Comparison of ENCODE assay signal across 8 mouse cellular contexts in genomic region chr9:108795762-108796161, GRCm38 (mm10). TPM values are rescaled to one million over a fixed set of nuclear protein-coding genes. Genes with fewer than 3 reads are reported as not detected.
DNase-seq lines count a peak whose midpoint lies in the region; ATAC-seq and TF ChIP-seq lines count a peak whose summit lies in the region.

No protein-coding gene starts in this region.

- ATAC-seq in midbrain, embryonic 16.5 days = no peak
- ATAC-seq in forebrain, postnatal 0 days = 0 out of 2 replicates have a peak, but pooled peaks have one; percentile 34
- ATAC-seq in intestine, embryonic 16.5 days = peak; percentile 93
- peak; percentile 59; the same call in 1 of the 2 replicates for ATAC-seq in lung, embryonic 14.5 days (ENCODE audit: insufficient read depth)

- no peaks in the 10 kb centered on the region for H3K27me3 ChIP-seq in midbrain, embryonic 10.5 days (ENCODE audit: low read depth, poor library complexity, severe bottlenecking)
- H3K27me3 ChIP-seq in midbrain, embryonic 16.5 days (ENCODE audit: control insufficient read depth, insufficient read depth, low read depth, low read length) = no peaks in the 10 kb centered on the region
- no peaks in the 10 kb centered on the region for H3K27me3 ChIP-seq in forebrain, postnatal 0 days (ENCODE audit: insufficient read depth, low read length)
- no peaks in the 10 kb centered on the region for H3K27me3 ChIP-seq in intestine, embryonic 16.5 days (replicated peaks; ENCODE audit: control insufficient read depth, insufficient read depth, low read length)
- no peaks in the 10 kb centered on the region for H3K27me3 ChIP-seq in lung, embryonic 14.5 days (ENCODE audit: insufficient read depth, low read length)

- WGBS in midbrain, embryonic 10.5 days = 40% methylated on average over 11 of the region's 11 CpGs
- WGBS in midbrain, embryonic 16.5 days = 38% methylated on average over 11 of the region's 11 CpGs
- WGBS in forebrain, postnatal 0 days = 32% methylated on average over 11 of the region's 11 CpGs
- WGBS in intestine, embryonic 16.5 days = 31% methylated on average over 11 of the region's 11 CpGs
- 36% methylated on average over 11 of the region's 11 CpGs for WGBS in lung, embryonic 14.5 days

- TF ChIP-seq CTCF in forebrain, postnatal 0 days (IDR thresholded peaks at IDR 0.05; ENCODE audit: low read depth) = no peak
- no peak for TF ChIP-seq CTCF in lung, embryonic 14.5 days (IDR thresholded peaks at IDR 0.05; ENCODE audit: low read depth)

- H3K4me3 ChIP-seq in midbrain, embryonic 10.5 days = peak overlapping the region; percentile 24; the same call in 1 of the 2 replicates
- no peak overlapping the region for H3K4me3 ChIP-seq in midbrain, embryonic 16.5 days (ENCODE audit: low read depth, low read length)
- H3K4me3 ChIP-seq in forebrain, postnatal 0 days (ENCODE audit: low read depth, low read length) = no peak overlapping the region
- no peak overlapping the region for H3K4me3 ChIP-seq in intestine, embryonic 16.5 days (ENCODE audit: low read length)
- no peak overlapping the region for H3K4me3 ChIP-seq in lung, embryonic 14.5 days (ENCODE audit: low read depth, low read length)

- H3K36me3 ChIP-seq in midbrain, embryonic 10.5 days = peaks cover 59% of the 10 kb centered on the region
- peaks cover 27% of the 10 kb centered on the region for H3K36me3 ChIP-seq in midbrain, embryonic 16.5 days (ENCODE audit: control insufficient read depth, insufficient read depth, low read length)
- H3K36me3 ChIP-seq in forebrain, postnatal 0 days (ENCODE audit: insufficient read depth) = peaks cover 40% of the 10 kb centered on the region
- H3K36me3 ChIP-seq in intestine, embryonic 16.5 days (ENCODE audit: control insufficient read depth, insufficient read depth, low read length) = peaks cover 14% of the 10 kb centered on the region
- peaks cover 51% of the 10 kb centered on the region for H3K36me3 ChIP-seq in lung, embryonic 14.5 days (ENCODE audit: insufficient read depth)

- no peaks in the 10 kb centered on the region for H3K9me3 ChIP-seq in midbrain, embryonic 10.5 days (replicated peaks)
- no peaks in the 10 kb centered on the region for H3K9me3 ChIP-seq in midbrain, embryonic 16.5 days (replicated peaks; ENCODE audit: control insufficient read depth, low read length, poor library complexity, severe bottlenecking)
- no peaks in the 10 kb centered on the region for H3K9me3 ChIP-seq in forebrain, postnatal 0 days (ENCODE audit: low read length)
- H3K9me3 ChIP-seq in intestine, embryonic 16.5 days (ENCODE audit: control insufficient read depth, low read length) = no peaks in the 10 kb centered on the region
- no peaks in the 10 kb centered on the region for H3K9me3 ChIP-seq in lung, embryonic 14.5 days (ENCODE audit: low read depth, low read length)

- intact Hi-C loops in left cerebral cortex, postnatal 14 days (cut with DNase I) = no loop called here

- H3K27ac ChIP-seq in midbrain, embryonic 10.5 days (replicated peaks) = peak overlapping the region; percentile 52
- no peak overlapping the region for H3K27ac ChIP-seq in midbrain, embryonic 16.5 days (ENCODE audit: low read length)
- peak overlapping the region; percentile 45 for H3K27ac ChIP-seq in forebrain, postnatal 0 days (ENCODE audit: low read depth, low read length)
- no peak overlapping the region; the same call in 1 of the 2 replicates for H3K27ac ChIP-seq in intestine, embryonic 16.5 days (ENCODE audit: low read length)
- H3K27ac ChIP-seq in lung, embryonic 14.5 days (ENCODE audit: low read depth) = 0 out of 2 replicates have a peak overlapping the region, but pooled peaks have one; percentile 8

- H3K4me2 ChIP-seq in midbrain, embryonic 16.5 days (ENCODE audit: low read length) = no peak overlapping the region
- no peak overlapping the region for H3K4me2 ChIP-seq in forebrain, postnatal 0 days (ENCODE audit: low read depth)
- H3K4me2 ChIP-seq in intestine, embryonic 16.5 days (ENCODE audit: low read depth, low read length) = peak overlapping the region; percentile 27
- H3K4me2 ChIP-seq in lung, embryonic 14.5 days = 0 out of 2 replicates have a peak overlapping the region, but pooled peaks have one; percentile 7

- DNase-seq in midbrain, embryonic 10.5 days (ENCODE audit: low spot score) = no peak
- peak; percentile 76 for DNase-seq in adrenal gland, adult 2 months
- no peak for DNase-seq in forebrain, postnatal 0 days
- peak; percentile 35 for DNase-seq in lung, embryonic 14.5 days
- DNase-seq in spleen, postnatal 36 days (ENCODE audit: low spot score in 2 of 2) = peak; percentile 42 to 59
- no peak for DNase-seq in left cerebral cortex, postnatal 14 days (ENCODE audit: low spot score in 2 of 2)

- no peak overlapping the region for H3K9ac ChIP-seq in midbrain, embryonic 16.5 days (ENCODE audit: low read depth, low read length)
- no peak overlapping the region for H3K9ac ChIP-seq in forebrain, postnatal 0 days
- H3K9ac ChIP-seq in intestine, embryonic 16.5 days (ENCODE audit: low read depth, low read length) = 0 out of 2 replicates have a peak overlapping the region, but pooled peaks have one; percentile 6
- peak overlapping the region; percentile 23; the same call in 1 of the 2 replicates for H3K9ac ChIP-seq in lung, embryonic 14.5 days

- H3K4me1 ChIP-seq in midbrain, embryonic 10.5 days = peaks cover 42% of the 10 kb centered on the region
- H3K4me1 ChIP-seq in midbrain, embryonic 16.5 days (ENCODE audit: control insufficient read depth, insufficient read depth, low read length) = peaks cover 56% of the 10 kb centered on the region
- peaks cover 17% of the 10 kb centered on the region for H3K4me1 ChIP-seq in forebrain, postnatal 0 days (ENCODE audit: insufficient read depth)
- peaks cover 30% of the 10 kb centered on the region for H3K4me1 ChIP-seq in intestine, embryonic 16.5 days (ENCODE audit: control insufficient read depth, insufficient read depth, low read length)
- peaks cover 16% of the 10 kb centered on the region for H3K4me1 ChIP-seq in lung, embryonic 14.5 days (ENCODE audit: insufficient read depth)

RNA-seq across cellular contexts. Expression of gene Ip6k2, which starts 12.2 kb away (rescaled TPM):
- polyA plus RNA-seq in midbrain, embryonic 10.5 days (2016; fragmentation: Nextera tagmentation; extraction: Ambion mirVana) = 89.0 and 105 TPM in 2 replicates
- polyA plus RNA-seq in midbrain, embryonic 16.5 days (2015; fragmentation: Nextera tagmentation; extraction: Ambion mirVana) = 199 and 222 TPM in 2 replicates
- total RNA-seq in adrenal gland, adult 2 months (2021) = 10 to 100 TPM; 82.9 to 85.9 TPM
- 73.4 and 92.1 TPM in 2 replicates for polyA plus RNA-seq in adrenal gland, adult 2 months (2012; rRNA removed)
- total RNA-seq in forebrain, postnatal 0 days (2014; rRNA removed) = 136 and 140 TPM in 2 replicates
- 218 and 226 TPM in 2 replicates for polyA plus RNA-seq in forebrain, postnatal 0 days (2015; fragmentation: Nextera tagmentation; extraction: Ambion mirVana)
- polyA plus RNA-seq in intestine, embryonic 16.5 days (2015; fragmentation: Nextera tagmentation; extraction: Ambion mirVana) = 57.2 and 59.4 TPM in 2 replicates
- 88.1 and 90.4 TPM in 2 replicates for polyA plus RNA-seq in lung, embryonic 14.5 days (2014; fragmentation: Nextera tagmentation; extraction: Ambion mirVana)
- total RNA-seq in left cerebral cortex, postnatal 14 days (2021) = 100 to 1,000 TPM; 149 to 153 TPM

RNA-seq across cellular contexts. Expression of gene Nckipsd, which starts 12.4 kb away (rescaled TPM):
- 14.5 and 17.3 TPM in 2 replicates for polyA plus RNA-seq in midbrain, embryonic 10.5 days (2016; fragmentation: Nextera tagmentation; extraction: Ambion mirVana)
- polyA plus RNA-seq in midbrain, embryonic 16.5 days (2015; fragmentation: Nextera tagmentation; extraction: Ambion mirVana) = 33.2 and 51.7 TPM in 2 replicates
- 10 to 100 TPM; 11.1 to 12.0 TPM for total RNA-seq in adrenal gland, adult 2 months (2021)
- polyA plus RNA-seq in adrenal gland, adult 2 months (2012; rRNA removed) = 43.1 and 54.5 TPM in 2 replicates
- total RNA-seq in forebrain, postnatal 0 days (2014; rRNA removed) = 27.4 and 27.6 TPM in 2 replicates
- polyA plus RNA-seq in forebrain, postnatal 0 days (2015; fragmentation: Nextera tagmentation; extraction: Ambion mirVana) = 18.6 and 24.5 TPM in 2 replicates
- polyA plus RNA-seq in intestine, embryonic 16.5 days (2015; fragmentation: Nextera tagmentation; extraction: Ambion mirVana) = 11.3 and 14.5 TPM in 2 replicates
- 11.3 and 14.4 TPM in 2 replicates for polyA plus RNA-seq in lung, embryonic 14.5 days (2014; fragmentation: Nextera tagmentation; extraction: Ambion mirVana)
- 10 to 100 TPM; 39.1 to 44.7 TPM for total RNA-seq in left cerebral cortex, postnatal 14 days (2021)

RNA-seq across cellular contexts. Expression of gene Celsr3, which starts 30.4 kb away (rescaled TPM):
- 3.1 and 5.0 TPM in 2 replicates for polyA plus RNA-seq in midbrain, embryonic 10.5 days (2016; fragmentation: Nextera tagmentation; extraction: Ambion mirVana)
- 12.7 and 16.4 TPM in 2 replicates for polyA plus RNA-seq in midbrain, embryonic 16.5 days (2015; fragmentation: Nextera tagmentation; extraction: Ambion mirVana)
- 1 to 10 TPM; 2.2 to 2.3 TPM for total RNA-seq in adrenal gland, adult 2 months (2021)
- 4.9 and 7.2 TPM in 2 replicates for polyA plus RNA-seq in adrenal gland, adult 2 months (2012; rRNA removed)
- total RNA-seq in forebrain, postnatal 0 days (2014; rRNA removed) = 43.0 and 52.2 TPM in 2 replicates
- polyA plus RNA-seq in forebrain, postnatal 0 days (2015; fragmentation: Nextera tagmentation; extraction: Ambion mirVana) = 3.9 and 6.8 TPM in 2 replicates
- polyA plus RNA-seq in intestine, embryonic 16.5 days (2015; fragmentation: Nextera tagmentation; extraction: Ambion mirVana) = 0.47 and 0.61 TPM in 2 replicates
- 0.14 and 0.17 TPM in 2 replicates for polyA plus RNA-seq in lung, embryonic 14.5 days (2014; fragmentation: Nextera tagmentation; extraction: Ambion mirVana)
- 10 to 100 TPM; 50.7 to 55.3 TPM for total RNA-seq in left cerebral cortex, postnatal 14 days (2021)

RNA-seq across cellular contexts. Expression of gene Slc26a6, which starts 57.3 kb away (rescaled TPM):
- 9.5 and 12.5 TPM in 2 replicates for polyA plus RNA-seq in midbrain, embryonic 10.5 days (2016; fragmentation: Nextera tagmentation; extraction: Ambion mirVana)
- polyA plus RNA-seq in midbrain, embryonic 16.5 days (2015; fragmentation: Nextera tagmentation; extraction: Ambion mirVana) = 17.5 and 19.0 TPM in 2 replicates
- 10 to 100 TPM; 10.1 to 11.7 TPM for total RNA-seq in adrenal gland, adult 2 months (2021)
- 10.1 and 11.2 TPM in 2 replicates for polyA plus RNA-seq in adrenal gland, adult 2 months (2012; rRNA removed)
- total RNA-seq in forebrain, postnatal 0 days (2014; rRNA removed) = 19.4 and 29.6 TPM in 2 replicates
- 15.9 and 18.0 TPM in 2 replicates for polyA plus RNA-seq in forebrain, postnatal 0 days (2015; fragmentation: Nextera tagmentation; extraction: Ambion mirVana)
- polyA plus RNA-seq in intestine, embryonic 16.5 days (2015; fragmentation: Nextera tagmentation; extraction: Ambion mirVana) = 75.9 and 94.2 TPM in 2 replicates
- 10.7 and 12.0 TPM in 2 replicates for polyA plus RNA-seq in lung, embryonic 14.5 days (2014; fragmentation: Nextera tagmentation; extraction: Ambion mirVana)
- 10 to 100 TPM; 30.4 to 33.2 TPM for total RNA-seq in left cerebral cortex, postnatal 14 days (2021)

Comparison
In these comparisons a context has a peak if more than half of its experiments do, and no peak if none do; other contexts are left out.
1. H3K27ac ChIP-seq: peak in midbrain, embryonic 10.5 days (single experiment), forebrain, postnatal 0 days (single experiment) and lung, embryonic 14.5 days (single experiment); none in midbrain, embryonic 16.5 days (single experiment) and intestine, embryonic 16.5 days (single experiment).
2. DNase-seq: peak in adrenal gland, adult 2 months (single experiment), lung, embryonic 14.5 days (single experiment) and spleen, postnatal 36 days (2 of 2); none in midbrain, embryonic 10.5 days (single experiment), forebrain, postnatal 0 days (single experiment) and left cerebral cortex, postnatal 14 days (0 of 2).
3. H3K4me2 ChIP-seq: peak in intestine, embryonic 16.5 days (single experiment) and lung, embryonic 14.5 days (single experiment); none in midbrain, embryonic 16.5 days (single experiment) and forebrain, postnatal 0 days (single experiment).
4. H3K9ac ChIP-seq: peak in intestine, embryonic 16.5 days (single experiment) and lung, embryonic 14.5 days (single experiment); none in midbrain, embryonic 16.5 days (single experiment) and forebrain, postnatal 0 days (single experiment).